Mouse (Mus musculus) intestine, postnatal 0 days (tissue): ENCODE data around the gene Cdh12. TPM values are rescaled to one million over a fixed set of nuclear protein-coding genes. Genes with fewer than 3 reads are reported as not detected.

ENCODE experiments used
- ATAC-seq: fragments of 200-750 bp; cut with Nextera tagmentation; 2 replicates; pipeline ENCODE4 v1.8.0; 2017; ENCODE audit warnings: mild to moderate bottlenecking, moderate TSS enrichment, moderate library complexity
- H3K27ac ChIP-seq: fragments of 300-500 bp; sonication (generic); 2 replicates; pipeline ENCODE4 v1.5.1; 2014; ENCODE audit warnings: mild to moderate bottlenecking, low read depth, low read length, moderate library complexity
- H3K27me3 ChIP-seq: fragments of 300-500 bp; sonication (generic); replicated peaks from 2 replicates; pipeline ENCODE4 v1.6.1; 2014; ENCODE audit warnings: low read length, mixed read lengths; ENCODE audit not compliant: control insufficient read depth, insufficient read depth
- H3K36me3 ChIP-seq: fragments of 300-500 bp; sonication (generic); 2 replicates; pipeline ENCODE4 v1.6.1; 2014; ENCODE audit warnings: mild to moderate bottlenecking, moderate library complexity; ENCODE audit not compliant: control insufficient read depth, insufficient read depth
- H3K4me1 ChIP-seq: fragments of 300-500 bp; sonication (generic); replicated peaks from 2 replicates; pipeline ENCODE4 v1.6.1; 2014; ENCODE audit warnings: antibody characterized with exemption, low read length, mixed read lengths; ENCODE audit not compliant: control insufficient read depth, insufficient read depth
- H3K4me2 ChIP-seq: fragments of 300-500 bp; sonication (generic); replicated peaks from 2 replicates; pipeline ENCODE4 v1.6.1; 2014; ENCODE audit warnings: low read depth, mild to moderate bottlenecking, moderate library complexity
- H3K4me3 ChIP-seq: fragments of 300-500 bp; sonication (generic); 2 replicates; pipeline ENCODE4 v1.5.1; 2014; ENCODE audit warnings: low read depth, low read length
- H3K9ac ChIP-seq: fragments of 300-500 bp; sonication (generic); 2 replicates; pipeline ENCODE4 v1.6.1; 2014; ENCODE audit warnings: mild to moderate bottlenecking, low read depth, low read length
- H3K9me3 ChIP-seq: fragments of 300-500 bp; sonication (generic); 2 replicates; pipeline ENCODE4 v1.6.1; 2016; ENCODE audit warnings: mixed run types; ENCODE audit not compliant: control insufficient read depth
- CTCF ChIP-seq: sonication (generic); IDR thresholded peaks from 2 replicates; pipeline ENCODE4 v1.5.1; 2016; ENCODE audit warnings: low read depth, mild to moderate bottlenecking, control low read depth, antibody characterized with exemption, moderate library complexity
- WGBS: fragments of 180-500 bp; shearing (Covaris S2); extraction: QIAGEN DNeasy Blood & Tissue Kit; methylation state at CpG from one replicate; pipeline ENCODE4 v1.1.7; 2014; 5-methylcytosine and 5-hydroxymethylcytosine counted together
- polyA plus RNA-seq: library from polyadenylated mRNA; unstranded; fragments of >200 nt; fragmentation: Nextera tagmentation; extraction: Ambion mirVana; gene quantifications from 2 replicates; pipeline ENCODE4 v1.2.1, GENCODE M21; 2015

Gene Cdh12
- polyA plus RNA-seq, 1 experiment from 2014 or later, result 0.10 TPM

DNA sequence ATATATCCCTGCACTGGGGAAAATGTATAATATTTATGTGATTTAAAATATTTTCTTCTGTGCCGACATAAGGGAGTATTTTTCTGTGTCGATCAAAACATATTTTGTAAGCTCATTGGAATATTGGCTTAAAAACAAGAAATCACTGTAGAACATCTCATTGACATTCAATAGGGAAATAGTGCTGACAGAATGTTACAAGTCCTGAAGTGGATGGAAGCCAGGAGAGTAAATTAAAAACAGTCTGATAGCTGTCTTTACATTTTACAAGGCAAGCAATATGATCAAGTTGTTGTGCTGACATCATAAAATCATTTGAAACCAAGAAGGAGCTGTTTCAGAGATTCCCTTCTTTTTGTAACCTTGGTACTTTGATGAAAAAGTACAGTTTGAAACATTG is 349.5 kb downstream of the Cdh12 start:
- Histone ChIP-seq H3K9ac (no peak overlapping the region), H3K4me2 (no peak overlapping the region), H3K4me3 (no peak overlapping the region), H3K27ac (no peak overlapping the region), H3K4me1 (no peaks in the 10 kb centered on the region), H3K27me3 (no peaks in the 10 kb centered on the region), H3K9me3 (no peaks in the 10 kb centered on the region), H3K36me3 (no peaks in the 10 kb centered on the region)
- WGBS, result 94% methylated on average over 2 of the region's 2 CpGs
- ATAC-seq, result no peak
- TF ChIP-seq CTCF, result no peak

DNA sequence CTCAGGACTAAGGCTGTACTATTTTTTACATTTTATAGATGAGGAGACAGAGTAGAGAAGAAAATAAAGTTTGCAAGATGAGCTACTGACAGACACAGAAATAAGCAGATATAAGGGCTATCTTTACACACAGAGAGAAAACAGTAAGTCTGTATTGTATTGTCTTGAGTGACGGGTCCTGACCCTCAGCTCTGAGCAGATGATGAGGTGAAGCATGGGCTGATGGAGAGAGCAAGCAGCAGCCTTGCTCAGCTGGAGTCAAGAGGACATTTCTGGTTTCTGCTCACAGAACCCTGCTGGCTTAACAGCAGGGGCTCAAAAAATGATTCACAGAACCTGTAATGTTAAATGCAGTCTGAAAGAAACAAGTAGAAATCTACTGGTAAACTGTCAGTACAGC is 386.8 kb downstream of the Cdh12 start:
- ATAC-seq, result no peak
- no peaks in the 10 kb centered on the region for H3K36me3 ChIP-seq
- no peak for TF ChIP-seq CTCF

DNA sequence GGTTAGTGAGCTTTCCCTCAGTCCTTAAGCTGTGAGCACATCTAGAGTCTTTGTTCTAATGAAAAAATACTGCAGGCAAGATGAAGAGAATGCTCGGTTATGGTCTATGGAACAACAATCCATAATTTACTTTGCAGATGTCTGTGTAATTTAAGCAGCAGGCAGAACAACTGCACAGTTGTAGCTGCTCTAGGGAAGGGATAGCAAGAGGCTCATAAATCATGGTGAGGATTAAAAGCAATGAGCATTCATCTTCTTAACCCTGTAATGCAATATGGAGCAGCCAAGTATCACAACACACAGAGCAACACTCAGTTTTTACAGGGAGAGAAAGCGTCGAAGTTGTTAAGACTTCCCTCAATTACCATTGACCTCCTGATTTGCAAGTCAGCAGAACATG is 387.9 kb downstream of the Cdh12 start:
- Histone ChIP-seq H3K9ac (no peak overlapping the region), H3K4me3 (no peak overlapping the region), H3K4me2 (no peak overlapping the region), H3K27ac (no peak overlapping the region), H3K4me1 (no peaks in the 10 kb centered on the region), H3K9me3 (no peaks in the 10 kb centered on the region), H3K27me3 (no peaks in the 10 kb centered on the region), H3K36me3 (no peaks in the 10 kb centered on the region)
- no peak for TF ChIP-seq CTCF
- ATAC-seq, result no peak
- 58% methylated on average over 3 of the region's 3 CpGs for WGBS

More for the DNA sequence above, 386.8 kb downstream of the Cdh12 start:
- Histone ChIP-seq H3K4me3 (no peak overlapping the region), H3K9me3 (no peaks in the 10 kb centered on the region), H3K27ac (no peak overlapping the region), H3K27me3 (no peaks in the 10 kb centered on the region), H3K4me2 (no peak overlapping the region), H3K4me1 (no peaks in the 10 kb centered on the region), H3K9ac (no peak overlapping the region)
- WGBS, result 57% methylated on average over 1 of the region's 1 CpGs

DNA sequence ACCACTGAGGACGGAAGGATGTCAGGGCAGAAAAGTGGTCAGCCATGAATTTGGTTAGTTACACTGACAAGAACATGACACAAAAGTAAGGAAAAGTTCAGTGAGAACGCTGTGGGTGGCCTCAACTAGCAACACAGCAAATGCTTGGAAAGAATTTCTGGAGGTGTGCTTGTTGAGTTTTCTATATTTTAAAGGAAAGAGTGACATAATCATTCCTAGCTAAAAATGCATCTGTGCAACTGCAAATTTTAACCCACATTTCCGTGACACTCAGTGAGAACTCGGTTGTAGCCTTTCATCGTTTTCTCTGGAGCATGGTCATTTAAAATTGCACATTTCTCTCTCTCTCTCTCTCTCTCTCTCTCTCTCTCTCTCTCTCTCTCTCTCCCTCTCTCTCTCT is 392.4 kb downstream of the Cdh12 start:
- no peaks in the 10 kb centered on the region for H3K9me3 ChIP-seq
- TF ChIP-seq CTCF, result no peak
- no peaks in the 10 kb centered on the region for H3K27me3 ChIP-seq
- no peak for ATAC-seq
- H3K27ac ChIP-seq, result no peak overlapping the region
- H3K9ac ChIP-seq, result no peak overlapping the region
- no peaks in the 10 kb centered on the region for H3K4me1 ChIP-seq
- no peak overlapping the region for H3K4me3 ChIP-seq
- WGBS, result 95% methylated on average over 5 of the region's 5 CpGs
- H3K4me2 ChIP-seq, result no peak overlapping the region
- H3K36me3 ChIP-seq, result no peaks in the 10 kb centered on the region

DNA sequence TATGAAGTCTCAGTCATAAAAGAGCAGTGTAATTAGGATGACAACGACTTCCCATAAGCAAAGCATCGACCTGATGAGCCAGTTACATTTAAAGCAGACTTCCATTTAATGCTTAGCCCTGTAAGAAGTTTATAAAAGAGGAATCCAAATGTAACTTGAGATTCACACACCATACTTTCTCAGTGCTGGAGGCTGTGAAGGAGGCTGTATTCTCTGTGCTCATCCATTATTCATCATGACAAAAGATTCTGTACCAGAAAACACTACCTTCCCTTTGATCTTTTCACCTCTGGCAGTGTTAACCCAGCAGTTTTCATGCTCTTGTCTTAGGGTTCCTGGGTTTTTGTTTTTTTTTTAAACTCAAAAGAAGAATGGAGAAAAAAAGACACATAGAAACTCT is 414.0 kb downstream of the Cdh12 start:
- no peak overlapping the region for H3K27ac ChIP-seq
- no peaks in the 10 kb centered on the region for H3K4me1 ChIP-seq
- no peak for TF ChIP-seq CTCF
- no peaks in the 10 kb centered on the region for H3K36me3 ChIP-seq
- no peak overlapping the region for H3K4me2 ChIP-seq
- 44% methylated on average over 2 of the region's 2 CpGs for WGBS
- H3K9me3 ChIP-seq, result no peaks in the 10 kb centered on the region
- H3K9ac ChIP-seq, result no peak overlapping the region
- H3K4me3 ChIP-seq, result no peak overlapping the region
- ATAC-seq, result no peak
- no peaks in the 10 kb centered on the region for H3K27me3 ChIP-seq

DNA sequence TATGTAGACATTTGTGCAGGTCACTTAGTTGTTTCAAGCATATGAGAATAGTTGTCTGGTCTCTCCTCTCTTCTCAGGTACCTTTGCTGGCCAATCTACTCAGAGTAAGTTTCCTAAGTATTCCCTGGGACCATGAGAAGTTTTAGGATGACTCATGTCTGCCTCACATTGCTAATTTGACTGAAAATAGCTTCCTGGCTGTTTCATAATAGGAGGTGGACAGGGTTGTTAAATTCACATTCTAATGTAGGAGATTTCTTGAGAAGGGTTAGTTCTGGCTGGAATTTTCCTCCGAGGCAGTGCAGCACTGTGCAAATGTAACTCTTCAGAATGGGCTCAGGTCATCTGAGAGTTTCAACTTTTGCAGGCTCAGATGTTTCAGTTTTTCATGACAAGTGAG is 423.5 kb downstream of the Cdh12 start:
- no peaks in the 10 kb centered on the region for H3K4me1 ChIP-seq
- no peak for ATAC-seq
- no peaks in the 10 kb centered on the region for H3K9me3 ChIP-seq
- H3K4me2 ChIP-seq, result no peak overlapping the region
- no peak overlapping the region for H3K27ac ChIP-seq
- no peak for TF ChIP-seq CTCF
- no peaks in the 10 kb centered on the region for H3K27me3 ChIP-seq
- H3K36me3 ChIP-seq, result no peaks in the 10 kb centered on the region
- 83% methylated on average over 1 of the region's 1 CpGs for WGBS
- no peak overlapping the region for H3K9ac ChIP-seq
- no peak overlapping the region for H3K4me3 ChIP-seq

DNA sequence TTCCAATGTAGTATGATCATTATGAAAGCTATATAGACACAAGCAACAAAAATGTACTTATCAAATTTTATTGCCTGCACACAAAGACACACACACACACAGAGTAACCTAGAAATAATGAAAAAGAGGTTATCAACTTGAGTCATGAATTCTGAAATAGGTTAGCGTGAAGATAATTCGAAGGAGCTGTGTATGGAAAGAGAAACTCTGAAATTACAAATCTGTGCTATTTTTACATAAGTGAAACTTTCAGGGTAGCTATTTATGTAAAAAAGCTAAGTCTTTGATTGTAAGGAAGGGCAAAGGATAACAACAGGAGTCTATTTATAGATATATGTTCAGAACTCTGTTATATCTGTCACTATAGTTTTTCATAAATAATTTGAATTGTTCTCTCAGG is 427.9 kb downstream of the Cdh12 start:
- no peak for TF ChIP-seq CTCF
- no peaks in the 10 kb centered on the region for H3K36me3 ChIP-seq
- no peak overlapping the region for H3K9ac ChIP-seq
- 84% methylated on average over 2 of the region's 2 CpGs for WGBS
- H3K4me2 ChIP-seq, result no peak overlapping the region
- no peak overlapping the region for H3K4me3 ChIP-seq
- H3K4me1 ChIP-seq, result no peaks in the 10 kb centered on the region
- no peaks in the 10 kb centered on the region for H3K9me3 ChIP-seq
- no peak overlapping the region for H3K27ac ChIP-seq
- ATAC-seq, result no peak
- no peaks in the 10 kb centered on the region for H3K27me3 ChIP-seq
